Mouse (Mus musculus): ENCODE results near the gene Gm10197.

DNA sequence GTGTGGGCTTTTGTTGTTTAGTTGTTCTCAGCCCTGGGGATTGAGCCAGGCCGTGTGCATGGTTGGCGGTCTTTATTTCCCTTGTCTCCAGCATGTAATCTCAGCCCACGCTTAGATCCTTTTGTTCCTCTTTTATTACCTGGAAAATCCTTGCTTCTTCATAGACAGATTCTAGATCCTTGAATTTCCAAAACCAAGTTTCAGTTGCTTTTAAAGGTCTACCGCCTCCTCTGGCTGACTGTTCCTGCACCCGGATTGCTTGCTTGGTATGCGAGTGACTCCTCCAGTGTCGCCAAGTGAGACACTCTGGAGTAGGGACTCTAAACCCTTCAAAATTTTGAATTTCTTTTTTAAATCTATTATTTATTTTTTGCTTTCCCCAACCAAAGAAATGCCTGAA lies 4.7 kb downstream of the Gm10197 start:
- no peak for TF ChIP-seq POLR2A (IDR thresholded peaks at IDR 0.05; ENCODE audit: insufficient read length, low read depth)
- TF ChIP-seq E2F4 (IDR thresholded peaks at IDR 0.05; ENCODE audit: insufficient read depth), result no peak
- no peak for TF ChIP-seq USF1 (IDR thresholded peaks at IDR 0.05; ENCODE audit: low read depth)
- no peak for TF ChIP-seq REST (IDR thresholded peaks at IDR 0.05; ENCODE audit: insufficient read depth, insufficient read length)
- TF ChIP-seq POLR2AphosphoS2 (IDR thresholded peaks at IDR 0.05; ENCODE audit: insufficient read length, low read depth), result no peak
- no peak for TF ChIP-seq MYOD1 (IDR thresholded peaks at IDR 0.05; ENCODE audit: control insufficient read depth in 1 of 3, insufficient read length in 2 of 3, low read depth in 2 of 3)
- TF ChIP-seq MAX (IDR thresholded peaks at IDR 0.05; ENCODE audit: low read depth), result no peak
- no peak for TF ChIP-seq TCF12 (IDR thresholded peaks at IDR 0.05; ENCODE audit: insufficient read depth, poor library complexity, severe bottlenecking)
- TF ChIP-seq MYOG (IDR thresholded peaks at IDR 0.05; ENCODE audit: control insufficient read depth in 1 of 3, insufficient read depth in 1 of 3, insufficient read length in 2 of 3, low read depth in 2 of 3), result no peak
